Mouse (Mus musculus): ENCODE measurements around the gene Klrd1.

DNA sequence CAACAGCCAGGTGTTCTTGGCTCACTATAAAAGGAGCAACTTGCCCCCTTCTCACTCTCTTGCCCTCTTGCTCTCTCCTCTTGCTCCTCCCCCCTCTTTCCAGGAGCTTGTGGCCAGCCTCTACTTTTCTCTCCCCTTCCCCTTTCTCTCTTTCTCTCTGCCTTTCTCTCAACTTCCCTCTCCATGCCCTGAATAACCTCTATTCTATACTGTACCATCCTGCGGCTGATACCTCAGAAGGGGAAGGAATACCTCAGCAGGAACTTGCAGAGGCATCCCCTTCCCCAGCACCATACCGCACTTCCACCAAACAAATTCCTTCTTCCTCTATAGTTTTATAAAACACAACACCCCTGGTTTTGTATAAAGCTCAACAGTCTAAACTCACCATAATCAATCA, 26.3 kb upstream of the Klrd1 start:
- no peak for TF ChIP-seq ZNF384 (IDR thresholded peaks at IDR 0.05; ENCODE audit: low read depth, low read length)
- TF ChIP-seq CHD2 (IDR thresholded peaks at IDR 0.05; ENCODE audit: low read depth, low read length) = no peak
- no peak for TF ChIP-seq HCFC1 (IDR thresholded peaks at IDR 0.05; ENCODE audit: borderline replicate concordance, insufficient read depth, low read length)
- TF ChIP-seq ZC3H11A (IDR thresholded peaks at IDR 0.05; ENCODE audit: borderline replicate concordance, low read depth, low read length) = no peak
